Mouse (Mus musculus) CH12.LX (cell line): ENCODE measurements around the gene Tcf25. TPM values are rescaled to one million over a fixed set of nuclear protein-coding genes. Genes with fewer than 3 reads are reported as not detected.

Experiments
- DNase-seq: peaks from one replicate; pipeline ENCODE4 v3.0.0-alpha.2; 2013; ENCODE audit errors: extremely low read depth
- H3K27ac ChIP-seq: 2 replicates; pipeline ENCODE4 v1.5.1; 2012; ENCODE audit warnings: low read depth, mild to moderate bottlenecking, control low read depth, moderate library complexity; ENCODE audit not compliant: insufficient read depth
- H3K27me3 ChIP-seq: replicated peaks from 2 replicates; pipeline ENCODE3; 2012; ENCODE audit warnings: inconsistent platforms
- H3K36me3 ChIP-seq, 2 experiments: replicated peaks in 1 of 2; 2 replicates each; pipeline versions ENCODE3 to v1.6.1; 2012; ENCODE audit warnings: inconsistent platforms in 1 of 2, low read length in 1 of 2, mild to moderate bottlenecking in 1 of 2, mixed read lengths in 1 of 2, moderate library complexity in 1 of 2; ENCODE audit not compliant: control insufficient read depth in 1 of 2, insufficient read depth in 1 of 2
- H3K4me1 ChIP-seq, 2 experiments: 2 replicates each; pipeline ENCODE4 v1.6.1; 2012; ENCODE audit warnings: inconsistent platforms in 1 of 2, moderate library complexity in 1 of 2; ENCODE audit not compliant: insufficient read depth in 2 of 2, control insufficient read depth in 1 of 2
- H3K4me2 ChIP-seq: 2 replicates; pipeline ENCODE4 v1.6.1; 2012; ENCODE audit warnings: low read depth, mild to moderate bottlenecking, control low read depth; ENCODE audit not compliant: poor library complexity, insufficient read depth, severe bottlenecking
- H3K4me3 ChIP-seq, 3 experiments: fragments of 150-350 bp in 1 of 3; sonication (generic) in 1 of 3; replicated peaks in 1 of 3; 2 replicates each; pipeline versions ENCODE3 to v1.5.1; 2011 to 2012; ENCODE audit warnings: low read depth in 2 of 3, low read length in 2 of 3, mild to moderate bottlenecking in 2 of 3, moderate library complexity in 2 of 3, control low read depth in 1 of 3, improper control_type of control experiment in 1 of 3, inconsistent platforms in 1 of 3, mixed read lengths in 1 of 3; ENCODE audit not compliant: poor library complexity in 1 of 3
- H3K79me2 ChIP-seq: replicated peaks from 2 replicates; pipeline ENCODE4 v1.6.1; 2012; ENCODE audit warnings: mild to moderate bottlenecking, moderate library complexity; ENCODE audit not compliant: control insufficient read depth, poor library complexity, insufficient read depth, severe bottlenecking; ENCODE audit errors: extremely low read depth
- H3K9ac ChIP-seq: 2 replicates; pipeline ENCODE4 v1.6.1; 2012; ENCODE audit warnings: low read depth, mild to moderate bottlenecking, control low read depth, moderate library complexity; ENCODE audit not compliant: insufficient read depth
- H3K9me3 ChIP-seq: replicated peaks from 2 replicates; pipeline ENCODE3; 2012; ENCODE audit warnings: low read length, inconsistent platforms, mixed read lengths
- CHD1 ChIP-seq: IDR thresholded peaks from 2 replicates; pipeline ENCODE4 v1.6.1; 2012; ENCODE audit warnings: low read depth, low read length, improper control_type of control experiment, inconsistent platforms
- CHD2 ChIP-seq: IDR thresholded peaks from 2 replicates; pipeline ENCODE4 v1.6.1; 2011; ENCODE audit warnings: low read length, improper control_type of control experiment
- E2F4 ChIP-seq: IDR thresholded peaks from 2 replicates; pipeline ENCODE4 v1.6.1; 2011; ENCODE audit warnings: low read depth, low read length, improper control_type of control experiment; ENCODE audit not compliant: insufficient replicate concordance
- ELF1 ChIP-seq: IDR thresholded peaks from 2 replicates; pipeline ENCODE4 v1.6.1; 2014; ENCODE audit warnings: low read depth, mild to moderate bottlenecking, inconsistent platforms, low read length, improper control_type of control experiment
- EP300 ChIP-seq: IDR thresholded peaks from 2 replicates; pipeline ENCODE4 v1.6.1; 2011; ENCODE audit warnings: low read length, improper control_type of control experiment
- GABPA ChIP-seq: IDR thresholded peaks from 2 replicates; pipeline ENCODE4 v1.6.1; 2012; ENCODE audit warnings: low read depth, low read length, improper control_type of control experiment, inconsistent platforms; ENCODE audit not compliant: insufficient replicate concordance
- IRF4 ChIP-seq: IDR thresholded peaks from 2 replicates; pipeline ENCODE4 v1.6.1; 2014; ENCODE audit warnings: low read depth, mild to moderate bottlenecking, inconsistent platforms, low read length, improper control_type of control experiment
- JUN ChIP-seq: IDR thresholded peaks from 2 replicates; pipeline ENCODE4 v1.6.1; 2011; ENCODE audit warnings: low read depth, mild to moderate bottlenecking, low read length, improper control_type of control experiment, moderate library complexity; ENCODE audit not compliant: insufficient read depth
- KAT2A ChIP-seq: IDR thresholded peaks from 2 replicates; pipeline ENCODE4 v1.6.1; 2012; ENCODE audit warnings: low read length, improper control_type of control experiment, inconsistent platforms; ENCODE audit not compliant: insufficient replicate concordance
- MAFK ChIP-seq: IDR thresholded peaks from 2 replicates; pipeline ENCODE4 v1.6.1; 2011; ENCODE audit warnings: low read length, improper control_type of control experiment; ENCODE audit not compliant: insufficient replicate concordance
- MAX ChIP-seq: IDR thresholded peaks from 2 replicates; pipeline ENCODE4 v1.6.1; 2011; ENCODE audit warnings: low read length, improper control_type of control experiment
- MEF2A ChIP-seq: IDR thresholded peaks from 2 replicates; pipeline ENCODE4 v1.6.1; 2014; ENCODE audit warnings: low read depth, mild to moderate bottlenecking, inconsistent platforms, low read length, improper control_type of control experiment, borderline replicate concordance
- NELFE ChIP-seq: IDR thresholded peaks from 2 replicates; pipeline ENCODE4 v1.6.1; 2011; ENCODE audit warnings: low read depth, low read length, improper control_type of control experiment
- PAX5 ChIP-seq: IDR thresholded peaks from 2 replicates; pipeline ENCODE4 v1.6.1; 2012; ENCODE audit warnings: low read length, inconsistent platforms, mixed read lengths
- POLR2A ChIP-seq: IDR thresholded peaks from 2 replicates; pipeline ENCODE4 v1.6.1; 2011; ENCODE audit warnings: low read depth, mild to moderate bottlenecking, improper control_type of control experiment, low read length
- RAD21 ChIP-seq: IDR thresholded peaks from 2 replicates; pipeline ENCODE4 v1.6.1; 2011; ENCODE audit warnings: low read depth, mild to moderate bottlenecking, low read length, improper control_type of control experiment, moderate library complexity
- SIN3A ChIP-seq: IDR thresholded peaks from 2 replicates; pipeline ENCODE4 v1.6.1; 2012; ENCODE audit warnings: low read length, improper control_type of control experiment, inconsistent platforms
- SMC3 ChIP-seq: IDR thresholded peaks from 2 replicates; pipeline ENCODE4 v1.6.1; 2011; ENCODE audit warnings: low read depth, low read length, improper control_type of control experiment
- TBP ChIP-seq: conservative IDR thresholded peaks from 2 replicates; pipeline ENCODE4 v1.6.1; 2011; ENCODE audit warnings: low read depth, low read length, improper control_type of control experiment
- TCF12 ChIP-seq: IDR thresholded peaks from 2 replicates; pipeline ENCODE4 v1.6.1; 2014; ENCODE audit warnings: low read depth, mild to moderate bottlenecking, inconsistent platforms, low read length, improper control_type of control experiment
- UBTF ChIP-seq: IDR thresholded peaks from 2 replicates; pipeline ENCODE4 v1.6.1; 2012; ENCODE audit warnings: low read depth, mild to moderate bottlenecking, inconsistent platforms, low read length, improper control_type of control experiment, moderate library complexity
- USF1 ChIP-seq: IDR thresholded peaks from 2 replicates; pipeline ENCODE4 v1.6.1; 2014; ENCODE audit warnings: low read depth, mild to moderate bottlenecking, inconsistent platforms, low read length, improper control_type of control experiment
- ZKSCAN1 ChIP-seq: IDR thresholded peaks from 2 replicates; pipeline ENCODE4 v1.6.1; 2012; ENCODE audit warnings: low read depth, inconsistent platforms, low read length, improper control_type of control experiment, borderline replicate concordance
- ZMIZ1 ChIP-seq: IDR thresholded peaks from 2 replicates; pipeline ENCODE4 v1.6.1; 2012; ENCODE audit warnings: low read depth, mild to moderate bottlenecking, inconsistent platforms, low read length, improper control_type of control experiment
- dilution Hi-C: fragments of 300-500 bp; cut with MboI; formaldehyde crosslinking; loops from 2 replicates; pipeline ENCODE4 v1.14.3; 2020; ENCODE audit warnings: low sequenced_read_pairs; ENCODE audit not compliant: extremely low pct_unique_long_range_greater_than_20kb, extremely low pct_ligation_motif_present
- in situ Hi-C: fragments of 300-500 bp; cut with MboI; formaldehyde crosslinking; loops from 3 replicates; pipeline ENCODE4 v1.14.3; 2019; ENCODE audit warnings: low sequenced_read_pairs, low pct_ligation_motif_present, low pct_unique_long_range_greater_than_20kb, mixed read lengths
- polyA plus RNA-seq: library from polyadenylated mRNA; unstranded; fragments of >175 nt; gene quantifications from 2 replicates; pipeline ENCODE4 v1.2.1, GENCODE M21; 2012; ENCODE audit warnings: low read depth; ENCODE audit not compliant: insufficient read length
- total RNA-seq, 2 experiments: library from RNA; depleted of rRNA; stranded (reverse); fragments of 300-350 nt in 1 of 2; fragments of >200 nt in 1 of 2; gene quantifications; 2 replicates each; pipeline ENCODE4 v1.2.3; 2012 to 2014

Gene Tcf25
- total and polyA plus RNA-seq, 3 experiments: 168 to 393 (median 207) TPM

DNA sequence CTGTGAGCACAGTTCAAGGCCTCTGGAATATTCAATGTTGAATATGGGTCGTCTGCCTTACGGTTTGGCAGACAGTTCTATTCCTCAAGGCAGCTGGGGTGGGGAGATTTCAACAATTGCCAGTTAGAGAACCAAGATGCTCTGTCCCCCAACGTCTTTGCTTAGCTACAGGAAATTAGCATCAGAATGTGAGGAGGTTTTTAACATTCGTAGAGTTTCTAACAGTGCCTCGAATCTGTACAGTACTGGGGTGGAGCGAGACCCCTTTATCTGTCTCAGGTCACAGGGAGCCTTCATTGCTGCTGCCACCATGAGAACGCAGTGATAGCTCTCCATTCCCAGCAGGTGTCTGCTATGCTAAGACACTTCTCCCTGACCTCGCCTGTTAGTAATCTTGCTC lies 2.6 kb downstream of the Tcf25 start:
- no peak overlapping the region for H3K4me2 ChIP-seq
- in situ Hi-C loops: no loop called here
- TF ChIP-seq ZMIZ1 (no peak), PAX5 (no peak), ZKSCAN1 (no peak), EP300 (no peak), GABPA (no peak), CHD2 (no peak), TBP (no peak), MAX (no peak), NELFE (no peak), IRF4 (no peak)
- no peak overlapping the region for H3K4me3 ChIP-seq
- dilution Hi-C loops: no loop called here
- H3K27me3 ChIP-seq: no peaks in the 10 kb centered on the region
- H3K9me3 ChIP-seq: no peaks in the 10 kb centered on the region
- peaks cover 50% of the 10 kb centered on the region for H3K79me2 ChIP-seq
- peaks cover 7 to 30% of the 10 kb centered on the region in 2 experiments; a peak in 3 of 4 replicates for H3K4me1 ChIP-seq
- no peak overlapping the region for H3K9ac ChIP-seq
- DNase-seq: no peak
- peaks cover 30 to 46% of the 10 kb centered on the region in 2 experiments for H3K36me3 ChIP-seq
- H3K27ac ChIP-seq: no peak overlapping the region

DNA sequence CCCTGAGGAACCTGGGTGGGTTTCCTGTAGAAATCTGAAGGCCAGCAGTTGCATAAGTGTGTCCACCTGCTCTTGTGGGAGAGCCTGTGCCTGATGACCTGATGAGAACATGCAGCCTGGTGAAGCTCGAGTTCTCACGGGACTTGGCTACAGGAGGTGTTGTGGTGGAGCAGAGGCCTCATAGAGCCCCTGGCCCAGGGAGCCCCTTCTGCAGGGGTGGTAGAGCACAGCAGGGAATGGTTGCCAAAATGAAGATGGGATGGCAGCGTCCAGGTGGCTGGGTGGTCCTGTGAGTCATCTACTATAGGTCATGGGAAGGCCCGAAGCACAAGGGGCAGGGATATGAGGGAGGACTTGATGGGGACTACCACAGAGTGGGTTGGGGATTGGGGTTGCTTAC lies 8.2 kb downstream of the Tcf25 start:
- dilution Hi-C loops: no loop called here
- peaks cover 64 to 83% of the 10 kb centered on the region in 2 experiments for H3K36me3 ChIP-seq

DNA sequence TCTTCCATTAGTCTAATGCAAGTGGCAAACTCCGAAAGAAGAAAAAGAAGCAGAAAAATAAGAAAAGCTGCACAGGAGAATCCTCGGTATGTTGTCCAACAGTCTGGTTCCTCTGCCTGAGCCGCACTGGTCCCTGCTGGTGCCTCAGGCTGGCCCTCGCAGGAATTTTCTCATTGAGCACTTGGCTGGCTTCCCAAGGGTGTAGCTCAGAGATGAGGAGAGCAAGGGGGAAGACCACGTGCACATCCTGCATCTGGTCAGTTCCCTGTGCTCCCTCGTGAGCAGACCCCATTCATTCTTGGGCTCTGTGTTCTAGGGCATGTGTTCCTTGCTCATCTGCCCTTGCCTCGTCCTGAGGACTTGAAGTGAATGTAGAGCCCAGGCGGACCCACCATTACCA lies 9.0 kb downstream of the Tcf25 start:
- Histone ChIP-seq H3K27ac (no peak overlapping the region), H3K79me2 (peaks cover 25% of the 10 kb centered on the region), H3K4me2 (no peak overlapping the region), H3K9ac (no peak overlapping the region), H3K36me3 (peaks cover 68 to 87% of the 10 kb centered on the region in 2 experiments), H3K27me3 (no peaks in the 10 kb centered on the region), H3K4me3 (no peak overlapping the region), H3K4me1 (no peaks in the 10 kb centered on the region), H3K9me3 (no peaks in the 10 kb centered on the region)
- in situ Hi-C loops: no loop called here
- DNase-seq: no peak
- TF ChIP-seq RAD21: no peak
- TF ChIP-seq MEF2A: no peak
- TF ChIP-seq E2F4: no peak
- TF ChIP-seq TCF12: no peak
- TF ChIP-seq IRF4: no peak
- TF ChIP-seq GABPA: no peak
- no peak for TF ChIP-seq USF1
- TF ChIP-seq ZKSCAN1: no peak
- no peak for TF ChIP-seq POLR2A
- TF ChIP-seq SMC3: no peak
- TF ChIP-seq KAT2A: no peak
- no peak for TF ChIP-seq ZMIZ1
- no peak for TF ChIP-seq SIN3A
- no peak for TF ChIP-seq NELFE
- TF ChIP-seq UBTF: no peak
- TF ChIP-seq JUN: no peak
- no peak for TF ChIP-seq ELF1
- TF ChIP-seq TBP: no peak
- no peak for TF ChIP-seq MAFK
- no peak for TF ChIP-seq CHD1
- dilution Hi-C loops: no loop called here

More for the DNA sequence above, 8.2 kb downstream of the Tcf25 start:
- H3K27me3 ChIP-seq: no peaks in the 10 kb centered on the region
- H3K4me1 ChIP-seq: no peaks in the 10 kb centered on the region
- no peak overlapping the region for H3K9ac ChIP-seq
- peaks cover 26% of the 10 kb centered on the region for H3K79me2 ChIP-seq
- H3K4me2 ChIP-seq: no peak overlapping the region
- in situ Hi-C loops: no loop called here
- no peak for DNase-seq
- no peak for TF ChIP-seq KAT2A
- H3K27ac ChIP-seq: no peak overlapping the region
- H3K4me3 ChIP-seq: no peak overlapping the region
- no peaks in the 10 kb centered on the region for H3K9me3 ChIP-seq
